Mouse (Mus musculus) stomach, postnatal 0 days (tissue): ENCODE results near the gene Sec14l1.

Experiments
- CTCF ChIP-seq: IDR thresholded peaks from 2 replicates; pipeline ENCODE4 v1.5.1; 2016; ENCODE audit warnings: antibody characterized with exemption, low read depth, mild to moderate bottlenecking, moderate library complexity
- EP300 ChIP-seq: optimal IDR thresholded peaks from 2 replicates; pipeline ENCODE3; 2016; ENCODE audit warnings: antibody characterized with exemption

DNA sequence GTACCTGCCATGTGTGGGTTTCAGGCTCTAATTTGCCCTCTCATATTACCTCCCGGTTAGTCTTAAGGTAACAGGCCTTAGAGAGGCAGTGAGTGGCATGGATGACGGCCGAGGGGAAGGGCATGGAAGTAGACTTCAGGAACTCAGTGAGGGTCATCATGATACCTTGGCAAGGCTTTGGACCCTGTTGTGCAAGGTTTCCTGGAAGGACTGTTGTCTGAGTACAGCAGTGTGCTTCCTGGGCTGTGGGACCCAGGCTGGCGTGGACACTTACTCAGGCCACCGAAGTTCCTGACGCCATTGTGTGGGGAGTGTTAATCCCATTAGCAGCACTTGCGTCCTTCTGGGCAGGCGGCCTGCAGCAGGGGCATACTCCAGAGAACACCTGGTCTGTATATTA, 15.1 kb downstream of the Sec14l1 start:
- TF ChIP-seq CTCF, result no peak
- TF ChIP-seq EP300, result no peak
